Mouse (Mus musculus) heart, postnatal 4 days (tissue): ENCODE results near the gene Rprml. TPM values are rescaled to one million over a fixed set of nuclear protein-coding genes. Genes with fewer than 3 reads are reported as not detected.

ENCODE experiments used
- DNase-seq: peaks from one replicate; pipeline ENCODE4 v3.0.0; 2021
- total RNA-seq, 2 experiments: library from RNA; stranded (reverse); gene quantifications; 2 replicates each; pipeline ENCODE4 v1.2.3; 2021

Rprml gene
- not detected for total RNA-seq

- DNase-seq = no peak
Measured at GRCm38 (mm10) chr11:103649301-103649982, at the start of gene Rprml. Gene Rprml (plus strand): TSS chr11:103649570.

GRCm38 (mm10) chr11:103606611-103607010 lies 42.8 kb upstream of the Rprml start:
- no peak for DNase-seq

DNA sequence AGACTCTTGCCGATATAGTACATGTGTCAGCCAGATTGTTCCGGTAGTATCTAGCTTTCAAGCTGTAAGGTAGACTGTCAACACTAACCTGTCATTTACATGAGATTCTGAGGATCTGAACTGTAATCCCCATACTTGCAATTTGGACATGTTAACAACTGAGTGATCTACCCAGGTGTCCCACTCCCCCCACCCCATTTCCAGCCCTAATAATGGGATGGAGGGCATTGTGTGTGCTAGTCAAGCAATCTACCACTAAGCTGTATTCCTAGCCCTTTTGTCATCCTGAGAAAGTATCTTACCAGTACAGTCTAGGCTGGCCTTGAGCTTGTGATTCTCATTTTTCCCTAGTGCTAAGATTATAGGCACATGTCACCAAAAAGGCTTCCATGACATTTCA lies 38.6 kb upstream of the Rprml start:
- no peak for DNase-seq

DNA sequence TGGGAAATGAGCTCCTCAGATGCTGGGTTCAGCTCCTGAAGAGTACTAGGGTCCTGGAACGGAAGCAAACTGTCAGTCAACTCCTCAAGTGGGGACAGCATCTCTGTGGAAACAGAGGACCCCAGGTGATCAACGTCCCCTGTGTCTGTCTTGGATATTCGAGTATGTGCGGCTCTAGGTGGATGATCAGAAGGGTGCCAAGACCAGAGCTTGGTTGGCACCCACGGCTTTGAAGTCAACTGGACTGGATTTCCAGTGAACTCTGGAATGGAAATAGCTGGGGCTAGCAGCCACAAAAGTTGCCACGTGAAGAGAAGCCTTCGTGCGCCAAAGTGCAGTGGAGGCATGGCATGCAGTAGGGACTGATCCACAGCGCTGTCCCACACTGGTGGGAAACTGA lies 28.3 kb upstream of the Rprml start, which contains the start of gene Gm884:
Gene Gm884, minus strand, starts transcription at position 101 of the 400 bp plus-strand sequence.
- DNase-seq = no peak

DNA sequence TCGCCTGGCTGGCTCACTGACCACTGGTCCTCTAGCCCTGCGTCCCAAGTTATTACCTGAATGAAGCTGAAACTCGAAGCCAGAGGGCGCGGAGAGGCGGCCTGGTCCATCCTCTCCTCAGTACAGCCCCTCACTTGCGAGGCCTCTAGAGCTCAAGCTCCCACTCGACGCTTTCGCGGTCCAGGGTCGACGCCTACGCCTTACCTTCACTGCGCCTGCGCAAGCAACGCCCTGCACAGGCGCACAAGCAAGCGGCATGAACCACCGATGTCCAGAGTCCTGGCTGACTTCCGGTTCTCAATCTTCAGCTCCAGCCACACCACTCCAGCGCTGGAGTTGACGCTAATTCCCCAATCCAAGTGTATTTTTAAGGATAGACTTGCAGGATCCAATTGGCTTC lies 21.9 kb upstream of the Rprml start:
- no peak for DNase-seq

GRCm38 (mm10) chr11:103634806-103635205 lies 14.6 kb upstream of the Rprml start:
- no peak for DNase-seq

GRCm38 (mm10) chr11:103635481-103635880 lies 13.9 kb upstream of the Rprml start:
- no peak for DNase-seq

DNA sequence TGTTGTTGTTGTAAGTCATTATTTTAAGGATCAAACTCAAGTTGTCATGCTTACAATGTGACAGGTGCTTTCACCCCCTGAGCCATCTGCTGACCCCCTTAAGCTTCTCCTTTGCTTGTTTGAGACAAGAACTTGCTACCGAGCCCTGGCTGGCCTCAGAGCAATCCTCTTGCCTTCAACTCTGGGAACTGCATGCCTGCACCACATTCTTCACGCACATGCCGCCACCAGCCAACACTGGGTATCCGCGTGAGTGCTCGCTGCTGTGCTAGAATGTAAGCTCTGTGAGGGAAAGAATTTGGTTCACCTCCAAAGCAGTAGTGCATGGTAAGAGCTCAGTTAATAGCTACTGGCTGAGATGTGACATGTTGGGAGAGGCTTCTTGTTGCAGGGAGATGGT lies 13.1 kb upstream of the Rprml start:
- DNase-seq = no peak

- DNase-seq = no peak
Measured at GRCm38 (mm10) chr11:103638790-103639189, 10.6 kb upstream of the Rprml start, which contains the start of gene Lyzl6. Gene Lyzl6 (minus strand): TSS chr11:103638890.

- DNase-seq = peak; percentile 66
Measured at GRCm38 (mm10) chr11:103639407-103639946, 9.9 kb upstream of the Rprml start.

DNA sequence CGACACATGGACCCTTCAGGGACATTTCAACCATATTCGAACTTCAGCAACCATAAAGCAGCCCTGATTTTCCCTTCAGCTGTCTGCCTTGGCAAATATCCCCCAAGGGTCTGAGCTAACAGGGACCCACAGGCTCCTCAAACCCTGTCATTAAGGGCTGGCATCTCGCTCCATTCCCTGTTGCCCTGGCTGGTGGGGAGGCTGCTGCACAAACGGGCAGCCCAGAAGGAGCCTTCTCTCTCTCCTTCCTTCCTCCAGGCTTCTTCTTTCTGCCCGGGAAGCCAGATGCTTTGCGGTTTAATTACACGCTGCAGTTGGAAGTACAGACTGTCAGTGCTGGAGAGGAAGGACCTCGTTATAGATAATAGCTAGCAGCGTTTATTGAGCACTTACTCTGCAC lies 6.2 kb upstream of the Rprml start:
- DNase-seq = no peak

DNA sequence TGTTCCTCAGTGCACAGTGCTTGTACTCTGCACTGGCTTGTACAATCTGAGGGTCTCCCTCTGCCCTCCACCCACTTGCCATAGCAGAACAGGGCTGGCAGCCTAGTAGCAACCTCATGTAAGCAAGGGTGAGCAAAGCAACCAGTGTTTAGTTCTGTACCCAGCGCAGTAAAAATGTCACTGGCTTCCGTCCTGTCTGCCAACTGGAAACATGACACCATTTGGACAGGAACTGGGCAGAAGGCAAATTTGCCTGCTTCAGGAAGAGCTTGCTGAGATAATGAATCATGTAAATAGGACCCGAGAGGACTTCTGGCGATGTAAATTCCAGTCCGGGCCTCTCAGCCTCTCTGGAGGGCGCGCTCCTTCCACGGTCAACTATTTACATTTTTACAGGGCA lies 3.6 kb upstream of the Rprml start:
- DNase-seq = no peak

DNA sequence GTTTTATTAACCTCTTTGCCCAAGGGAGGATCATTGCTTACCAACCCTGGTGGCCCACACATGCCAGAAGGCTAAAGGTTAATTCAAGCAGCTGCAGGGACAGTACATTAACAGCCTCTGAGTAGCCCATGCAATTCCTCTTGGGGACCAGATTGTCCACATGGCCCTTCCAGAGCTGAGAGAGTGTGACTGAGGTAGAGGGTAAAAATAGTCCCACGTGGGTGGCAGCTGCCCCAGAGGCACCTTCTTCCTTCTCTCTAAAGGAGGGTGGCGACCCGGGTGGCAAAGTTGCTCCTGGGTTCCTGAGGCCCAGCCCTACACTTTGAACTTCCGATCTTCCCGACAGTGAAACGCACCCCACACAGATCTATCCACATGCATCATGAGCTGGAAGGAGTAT lies 3.1 kb upstream of the Rprml start:
- DNase-seq = no peak

DNA sequence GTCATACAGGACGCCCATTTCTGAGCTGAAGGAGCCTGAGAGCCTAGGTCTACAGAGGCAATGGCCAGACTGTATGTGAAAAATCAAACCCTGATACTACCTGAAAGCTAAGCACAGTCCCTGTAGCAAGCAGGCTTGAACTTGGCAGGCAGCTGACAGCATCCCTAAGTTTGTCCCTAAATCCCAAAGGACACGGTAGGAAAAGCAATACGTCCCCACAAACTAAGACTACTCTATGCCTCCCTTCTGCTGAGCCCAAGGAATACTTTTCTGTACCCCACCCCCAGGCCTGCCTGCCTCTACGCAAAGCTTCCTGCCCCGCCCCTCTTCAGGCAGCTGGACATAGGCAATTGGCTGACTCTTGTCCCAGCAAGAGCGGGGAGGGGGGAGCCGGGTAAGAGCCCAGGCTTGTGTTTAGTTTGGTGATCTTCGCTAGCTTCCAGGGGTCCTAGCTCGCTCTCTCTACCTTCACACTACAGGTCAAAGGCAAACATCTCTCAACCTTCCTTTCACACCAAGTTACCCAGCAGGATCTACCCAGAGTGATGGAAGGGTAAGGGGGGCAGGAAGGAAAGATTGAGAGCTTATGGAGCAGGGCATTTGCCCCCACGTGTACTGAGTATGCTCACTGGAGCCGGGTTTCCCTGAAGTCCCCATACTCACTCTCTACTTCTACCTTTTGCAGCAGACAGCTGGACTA lies 1.3 kb upstream of the Rprml start:
- DNase-seq = no peak

- DNase-seq = no peak
Measured at GRCm38 (mm10) chr11:103648656-103649055, 714 bp upstream of the Rprml start.

GRCm38 (mm10) chr11:103649983-103650493 lies 668 bp downstream of the Rprml start:
- no peak for DNase-seq

DNA sequence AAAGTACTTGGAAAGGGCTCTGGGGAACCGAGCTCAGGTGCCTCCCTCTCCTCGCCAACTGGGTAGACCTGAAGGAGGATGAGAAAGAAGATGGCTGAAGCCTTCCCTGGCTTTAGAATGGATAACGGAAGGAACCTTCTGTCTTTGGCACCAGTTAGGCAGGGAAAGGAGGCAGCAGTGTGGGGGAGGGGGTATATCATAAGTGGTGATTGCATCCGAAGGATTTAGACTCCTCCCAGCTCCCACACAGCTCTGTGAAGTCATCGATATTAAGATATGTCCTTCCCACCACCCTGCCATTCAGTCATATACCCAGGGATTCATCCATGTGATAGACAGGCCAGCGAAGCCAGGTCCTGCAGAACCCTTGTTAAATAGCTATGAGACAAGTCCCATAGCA lies 2.1 kb downstream of the Rprml start:
- no peak for DNase-seq

DNA sequence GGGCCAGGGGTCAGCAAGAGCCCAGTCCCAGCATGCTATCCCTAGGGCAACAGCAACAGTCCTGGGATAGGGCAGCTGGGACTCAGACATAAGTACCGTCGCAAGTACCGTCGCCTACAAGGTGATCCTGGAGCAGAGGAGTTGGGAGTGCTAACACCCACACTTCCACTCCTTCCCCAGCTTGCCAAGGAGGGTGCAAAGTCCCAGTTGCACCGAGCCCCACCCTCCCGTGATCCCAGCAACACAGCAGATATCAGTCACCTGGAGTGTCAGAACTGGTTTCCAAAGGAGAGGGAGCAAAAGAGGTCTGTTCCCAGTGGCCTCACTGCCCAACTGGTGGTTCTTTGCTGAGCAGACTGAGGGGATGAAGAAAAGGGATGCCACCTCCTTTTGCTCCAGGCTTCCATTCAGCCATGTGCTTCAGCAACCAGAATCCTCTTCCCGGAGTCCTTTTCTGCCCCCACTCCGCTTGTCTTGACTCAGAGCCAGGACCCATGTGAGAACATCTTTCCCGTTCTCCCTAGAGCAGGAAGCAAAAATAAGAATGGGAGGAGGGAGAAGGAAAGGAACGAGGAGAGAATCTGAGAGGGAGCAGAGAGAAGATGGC lies 4.1 kb downstream of the Rprml start:
- no peak for DNase-seq

DNA sequence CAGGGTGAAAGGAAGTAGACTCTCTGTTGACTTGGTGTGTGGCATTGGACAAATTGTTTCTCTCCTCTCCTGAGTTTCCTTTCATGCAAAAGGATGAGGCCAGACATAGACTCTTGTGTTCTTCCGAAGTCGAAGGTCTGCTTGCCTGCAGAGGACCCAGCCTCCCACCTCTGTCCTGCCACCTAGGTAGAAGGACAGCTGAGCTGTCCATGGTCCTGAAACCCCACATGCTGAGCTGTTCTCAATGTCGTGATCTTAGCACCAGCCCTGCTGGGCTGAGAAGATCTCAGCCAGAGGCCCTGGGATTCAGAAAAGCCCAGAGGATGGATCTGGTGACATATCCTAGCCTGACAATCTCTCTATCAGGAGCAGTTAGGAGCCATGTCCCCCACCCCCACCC lies 7.2 kb downstream of the Rprml start:
- peak; percentile 77 for DNase-seq

- no peak for DNase-seq
Measured at GRCm38 (mm10) chr11:103658189-103658588, 8.8 kb downstream of the Rprml start.

GRCm38 (mm10) chr11:103661863-103662262 lies 12.5 kb downstream of the Rprml start:
- no peak for DNase-seq

- DNase-seq = no peak
Measured at GRCm38 (mm10) chr11:103662546-103662945, 13.2 kb downstream of the Rprml start.

- no peak for DNase-seq
Measured at GRCm38 (mm10) chr11:103663119-103663518, 13.7 kb downstream of the Rprml start.
